Mouse (Mus musculus) liver, embryonic 13.5 days (tissue): Measurements from ENCODE around the gene Nsd2. TPM values are rescaled to one million over a fixed set of nuclear protein-coding genes. Genes with fewer than 3 reads are reported as not detected.
A peak's percentile ranks its signal among the peaks of the same experiment; 100 is the strongest.

Experiments used
- ATAC-seq: fragments of 200-750 bp; cut with Nextera tagmentation; 2 replicates; pipeline ENCODE4 v1.8.0; 2017; ENCODE audit warnings: low read depth, mild to moderate bottlenecking, moderate number of reproducible peaks, moderate library complexity
- DNase-seq: peaks from one replicate; pipeline ENCODE4 v3.0.0; 2022
- H3K27ac ChIP-seq: fragments of 300-500 bp; sonication (generic); 2 replicates; pipeline ENCODE4 v1.5.1; 2015; ENCODE audit warnings: moderate library complexity, mild to moderate bottlenecking, inconsistent platforms
- H3K27me3 ChIP-seq: fragments of 300-500 bp; sonication (generic); 2 replicates; pipeline ENCODE4 v1.6.1; 2015; ENCODE audit warnings: mild to moderate bottlenecking, inconsistent platforms
- H3K36me3 ChIP-seq: fragments of 300-500 bp; sonication (generic); 2 replicates; pipeline ENCODE4 v1.6.1; 2015; ENCODE audit warnings: mild to moderate bottlenecking, inconsistent platforms
- H3K4me1 ChIP-seq: fragments of 300-500 bp; sonication (generic); replicated peaks from 2 replicates; pipeline ENCODE4 v1.6.1; 2015; ENCODE audit warnings: inconsistent platforms
- H3K4me2 ChIP-seq: fragments of 300-500 bp; sonication (generic); 2 replicates; pipeline ENCODE4 v1.6.1; 2015; ENCODE audit warnings: inconsistent platforms, mild to moderate bottlenecking, moderate library complexity
- H3K4me3 ChIP-seq: fragments of 300-500 bp; sonication (generic); replicated peaks from 2 replicates; pipeline ENCODE4 v1.5.1; 2015; ENCODE audit warnings: mild to moderate bottlenecking, inconsistent platforms
- H3K9ac ChIP-seq: fragments of 300-500 bp; sonication (generic); 2 replicates; pipeline ENCODE4 v1.6.1; 2015; ENCODE audit warnings: mild to moderate bottlenecking, inconsistent platforms
- H3K9me3 ChIP-seq: fragments of 300-500 bp; sonication (generic); replicated peaks from 2 replicates; pipeline ENCODE4 v1.6.1; 2016; ENCODE audit warnings: inconsistent platforms
- WGBS: fragments of 180-500 bp; shearing (Covaris S2); methylation state at CpG from one replicate; pipeline ENCODE4 v1.1.7; 2015; ENCODE audit not compliant: insufficient replicate concordance; 5-methylcytosine and 5-hydroxymethylcytosine counted together
- polyA plus RNA-seq: library from polyadenylated mRNA; unstranded; fragments of >200 nt; fragmentation: Nextera tagmentation; extraction: Ambion mirVana; gene quantifications from 2 replicates; pipeline ENCODE4 v1.2.1, GENCODE M21; 2015

Nsd2 gene
- polyA plus RNA-seq, 1 experiment from 2014 or later = 23.6 TPM

DNA sequence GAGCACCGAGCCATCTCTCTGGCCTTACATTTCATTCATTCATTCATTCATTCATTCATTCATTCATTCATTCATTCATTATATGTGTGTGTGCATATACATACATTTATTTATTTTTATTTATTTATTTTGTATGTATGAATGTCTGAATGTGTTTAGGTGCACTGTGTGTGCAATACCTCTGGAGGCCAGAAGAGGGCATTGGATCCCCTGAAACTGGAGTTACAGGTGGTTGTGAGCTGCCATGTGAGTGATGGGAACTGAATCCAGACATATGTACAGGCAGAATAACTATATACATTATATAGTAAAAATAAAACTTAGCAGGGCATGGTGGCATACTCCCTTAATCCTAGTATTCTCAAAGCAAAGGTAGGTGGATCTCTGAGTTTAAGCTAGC is 32.6 kb downstream of the Nsd2 start:
- Histone ChIP-seq H3K9me3 (no peaks in the 10 kb centered on the region), H3K27ac (no peak overlapping the region), H3K4me1 (no peaks in the 10 kb centered on the region), H3K36me3 (peaks cover 73% of the 10 kb centered on the region), H3K27me3 (no peaks in the 10 kb centered on the region), H3K4me3 (no peak overlapping the region), H3K4me2 (no peak overlapping the region), H3K9ac (no peak overlapping the region)
- 93% methylated on average over 1 of the region's 1 CpGs for WGBS
- no peak for DNase-seq
- no peak for ATAC-seq

DNA sequence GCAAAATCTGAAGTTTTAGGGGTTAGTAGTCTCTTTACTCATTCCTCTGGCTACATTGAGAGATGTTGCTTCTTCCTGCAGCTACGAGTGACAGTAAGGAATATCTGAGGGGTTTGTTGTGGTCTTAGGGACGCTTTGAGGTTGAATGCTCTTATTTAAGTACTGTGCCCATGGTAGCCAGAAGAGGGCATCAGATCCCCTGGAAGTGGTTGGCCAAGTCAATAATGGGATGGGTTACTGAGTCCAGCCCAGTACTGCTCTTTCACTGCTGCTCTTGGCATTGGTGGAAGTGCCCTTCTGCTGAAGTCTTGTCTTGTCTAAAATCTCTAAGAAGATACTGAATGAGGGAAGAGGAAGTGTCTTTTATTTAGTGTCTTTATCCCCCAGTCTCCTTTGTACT is 33.5 kb downstream of the Nsd2 start:
- no peak overlapping the region for H3K27ac ChIP-seq
- no peak overlapping the region for H3K9ac ChIP-seq
- ATAC-seq = no peak
- no peaks in the 10 kb centered on the region for H3K4me1 ChIP-seq
- H3K9me3 ChIP-seq = no peaks in the 10 kb centered on the region
- DNase-seq = no peak
- H3K36me3 ChIP-seq = peaks cover 73% of the 10 kb centered on the region
- H3K4me2 ChIP-seq = no peak overlapping the region
- WGBS = 61% methylated on average over 2 of the region's 2 CpGs
- no peaks in the 10 kb centered on the region for H3K27me3 ChIP-seq
- H3K4me3 ChIP-seq = no peak overlapping the region

DNA sequence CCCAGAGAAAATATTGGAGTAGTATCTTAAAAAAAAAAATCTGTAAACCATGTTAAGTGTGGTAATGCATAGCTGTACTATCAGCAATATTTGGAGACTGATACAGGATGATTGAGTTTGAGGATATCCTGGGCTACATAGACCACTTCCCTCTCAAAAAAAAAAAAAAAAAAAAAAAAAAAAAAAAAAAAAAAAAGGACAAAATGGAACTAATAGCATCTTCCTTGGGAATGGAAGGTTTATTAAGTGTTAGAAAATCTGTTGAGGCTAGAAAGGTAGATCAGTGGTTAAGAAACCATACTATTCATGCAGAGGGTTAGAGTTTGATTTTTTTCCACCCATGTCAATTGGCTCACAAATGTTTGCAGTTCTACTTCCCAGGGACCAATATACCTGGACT is 37.2 kb downstream of the Nsd2 start:
- no peaks in the 10 kb centered on the region for H3K9me3 ChIP-seq
- H3K4me1 ChIP-seq = no peaks in the 10 kb centered on the region
- H3K4me3 ChIP-seq = no peak overlapping the region
- H3K9ac ChIP-seq = no peak overlapping the region
- no peak overlapping the region for H3K4me2 ChIP-seq
- no peaks in the 10 kb centered on the region for H3K27me3 ChIP-seq
- DNase-seq (no peak), ATAC-seq (no peak)
- H3K27ac ChIP-seq = no peak overlapping the region
- H3K36me3 ChIP-seq = peaks cover 87% of the 10 kb centered on the region

DNA sequence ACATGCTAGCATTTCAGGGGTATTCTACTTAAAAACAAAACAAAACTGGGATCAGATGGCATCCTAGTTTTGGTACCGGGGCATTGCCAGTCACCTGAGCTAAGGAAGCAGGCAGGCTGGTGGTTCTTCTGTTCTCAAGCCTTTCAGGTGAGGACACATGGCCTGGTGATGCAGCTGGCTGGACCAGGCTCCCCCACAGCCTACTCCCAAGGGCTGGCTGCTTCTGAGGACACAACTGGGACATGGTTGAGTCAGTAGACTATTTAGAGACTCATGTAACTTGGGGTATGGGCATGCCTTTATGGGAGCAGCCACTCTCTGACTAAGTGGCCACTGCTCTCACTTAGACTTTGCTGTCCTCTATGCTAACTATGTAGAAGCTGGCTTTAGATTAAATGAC is 54.9 kb downstream of the Nsd2 start:
- Histone ChIP-seq H3K4me2 (no peak overlapping the region), H3K36me3 (peaks cover 78% of the 10 kb centered on the region), H3K9ac (no peak overlapping the region), H3K27me3 (no peaks in the 10 kb centered on the region), H3K4me3 (no peak overlapping the region), H3K9me3 (no peaks in the 10 kb centered on the region), H3K4me1 (no peaks in the 10 kb centered on the region), H3K27ac (no peak overlapping the region)
- WGBS = 93% methylated on average over 1 of the region's 1 CpGs
- DNase-seq (no peak), ATAC-seq (no peak)

DNA sequence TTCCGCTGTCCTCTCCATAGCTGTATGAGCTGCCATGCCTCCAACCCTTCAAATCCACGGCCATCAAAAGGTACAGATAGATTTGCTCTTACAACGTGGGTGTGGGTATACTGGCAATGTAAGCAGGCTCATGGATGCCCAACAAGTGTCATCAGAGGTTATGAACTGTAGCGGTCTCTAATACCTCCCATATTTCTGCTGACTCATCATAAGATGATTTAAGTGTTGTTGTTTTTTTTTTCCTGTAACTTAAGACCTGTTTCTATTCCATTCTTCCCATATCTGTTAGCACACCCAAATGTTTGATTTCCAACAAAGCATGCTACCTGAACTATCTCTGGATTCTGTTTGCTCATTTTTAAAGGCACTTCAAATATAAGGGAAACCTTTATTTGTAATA is 60.6 kb downstream of the Nsd2 start:
- DNase-seq (no peak), ATAC-seq (no peak)
- 92% methylated on average over 4 of the region's 4 CpGs for WGBS
- Histone ChIP-seq H3K4me1 (no peaks in the 10 kb centered on the region; the same call in 1 of the 2 replicates), H3K27me3 (no peaks in the 10 kb centered on the region), H3K4me3 (no peak overlapping the region), H3K36me3 (peaks cover 93% of the 10 kb centered on the region), H3K9me3 (no peaks in the 10 kb centered on the region), H3K4me2 (no peak overlapping the region), H3K9ac (no peak overlapping the region), H3K27ac (no peak overlapping the region)

DNA sequence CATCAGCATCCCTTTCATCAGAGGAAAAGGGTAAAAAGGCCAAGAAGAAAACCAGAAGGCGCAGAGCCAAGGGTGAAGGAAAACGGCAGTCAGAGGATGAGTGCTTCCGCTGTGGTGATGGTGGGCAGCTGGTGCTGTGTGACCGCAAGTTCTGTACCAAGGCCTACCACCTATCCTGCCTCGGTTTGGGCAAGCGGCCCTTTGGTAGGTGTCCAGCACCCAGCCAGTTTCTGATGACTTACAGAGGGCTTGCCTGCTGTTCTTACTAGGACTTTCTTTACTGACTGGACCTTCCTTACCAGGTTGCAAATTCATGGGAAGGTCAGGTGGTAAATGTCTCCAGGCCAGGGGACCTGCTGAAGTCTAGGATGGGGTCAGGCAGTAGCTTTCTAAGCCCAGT is 72.9 kb downstream of the Nsd2 start:
- Histone ChIP-seq H3K27me3 (no peaks in the 10 kb centered on the region), H3K9me3 (no peaks in the 10 kb centered on the region), H3K4me3 (no peak overlapping the region), H3K4me1 (no peaks in the 10 kb centered on the region), H3K4me2 (no peak overlapping the region), H3K27ac (no peak overlapping the region), H3K36me3 (peaks cover 100% of the 10 kb centered on the region), H3K9ac (no peak overlapping the region)
- no peak for DNase-seq
- 91% methylated on average over 6 of the region's 6 CpGs for WGBS
- no peak for ATAC-seq

DNA sequence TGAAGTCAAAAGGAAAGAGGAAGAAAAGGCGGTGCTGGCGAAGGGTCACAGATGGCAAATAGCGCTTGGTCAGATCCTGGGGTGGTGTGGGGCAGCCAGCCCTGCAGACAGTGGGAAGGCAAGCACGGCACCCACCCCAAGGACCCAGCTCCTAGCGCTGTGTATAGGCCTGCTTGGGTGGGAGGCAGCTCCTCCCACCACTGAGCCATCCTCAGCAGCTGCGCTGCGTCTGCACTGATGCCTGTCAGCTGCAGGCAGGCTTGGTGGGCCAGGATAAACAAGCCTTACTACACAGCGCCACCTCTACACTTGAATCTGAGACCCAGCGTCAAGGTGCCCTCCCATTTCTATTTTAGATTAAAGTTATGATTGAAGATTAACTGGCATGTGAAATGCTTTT is 74.6 kb downstream of the Nsd2 start:
- Histone ChIP-seq H3K9me3 (no peaks in the 10 kb centered on the region), H3K27me3 (no peaks in the 10 kb centered on the region), H3K9ac (no peak overlapping the region), H3K4me3 (no peak overlapping the region), H3K27ac (no peak overlapping the region), H3K36me3 (peaks cover 100% of the 10 kb centered on the region), H3K4me1 (no peaks in the 10 kb centered on the region), H3K4me2 (no peak overlapping the region)
- DNase-seq (no peak), ATAC-seq (no peak)
- WGBS = 92% methylated on average over 9 of the region's 9 CpGs

DNA sequence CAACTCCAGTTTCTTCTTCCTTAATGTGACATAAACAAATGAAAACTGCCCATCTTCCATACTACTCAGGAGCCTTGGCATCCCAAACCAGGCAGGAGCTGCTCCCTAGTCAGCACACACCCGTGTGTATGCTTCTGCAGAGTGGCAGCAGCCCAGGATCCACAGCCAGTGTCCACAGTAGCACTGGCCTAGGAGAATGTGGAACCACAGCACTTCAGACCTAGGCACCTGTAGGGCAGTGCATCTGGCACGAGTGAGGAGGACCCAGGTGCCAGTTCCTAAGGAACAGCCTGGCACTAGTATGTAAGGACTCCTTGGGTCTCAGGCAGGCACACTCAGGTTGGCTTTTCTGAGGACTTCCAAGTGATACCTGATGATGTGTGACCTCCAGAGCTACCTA is 76.6 kb downstream of the Nsd2 start:
- Histone ChIP-seq H3K4me2 (no peak overlapping the region), H3K27ac (no peak overlapping the region), H3K4me3 (no peak overlapping the region), H3K9me3 (no peaks in the 10 kb centered on the region), H3K9ac (no peak overlapping the region), H3K4me1 (no peaks in the 10 kb centered on the region), H3K27me3 (no peaks in the 10 kb centered on the region), H3K36me3 (peaks cover 100% of the 10 kb centered on the region)
- no peak for ATAC-seq
- no peak for DNase-seq
- 80% methylated on average over 2 of the region's 2 CpGs for WGBS

DNA sequence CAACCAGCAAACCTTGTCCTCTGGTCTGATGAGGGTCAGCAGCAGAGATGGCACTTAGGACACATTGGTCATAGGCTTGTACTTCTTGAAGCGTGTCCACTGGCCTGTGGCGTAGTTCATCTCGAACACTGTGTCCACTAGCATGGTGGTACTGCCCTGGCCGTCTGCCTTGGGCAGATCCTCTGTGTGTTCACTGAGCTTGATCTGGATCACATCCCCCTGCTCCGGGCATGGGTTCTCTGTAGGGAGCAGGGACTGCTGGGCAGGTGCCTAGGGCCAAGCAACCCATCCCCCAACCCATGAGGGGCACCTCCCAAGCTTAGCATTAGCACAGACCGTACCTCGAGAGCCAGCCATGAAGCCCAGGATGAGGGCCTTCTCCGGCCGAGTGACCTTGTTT is 78.1 kb downstream of the Nsd2 start:
- Histone ChIP-seq H3K4me1 (no peaks in the 10 kb centered on the region), H3K4me3 (no peak overlapping the region), H3K4me2 (no peak overlapping the region), H3K9ac (no peak overlapping the region), H3K27ac (no peak overlapping the region), H3K27me3 (no peaks in the 10 kb centered on the region), H3K36me3 (peaks cover 97% of the 10 kb centered on the region), H3K9me3 (no peaks in the 10 kb centered on the region)
- 81% methylated on average over 9 of the region's 9 CpGs for WGBS
- DNase-seq (no peak), ATAC-seq (no peak)

DNA sequence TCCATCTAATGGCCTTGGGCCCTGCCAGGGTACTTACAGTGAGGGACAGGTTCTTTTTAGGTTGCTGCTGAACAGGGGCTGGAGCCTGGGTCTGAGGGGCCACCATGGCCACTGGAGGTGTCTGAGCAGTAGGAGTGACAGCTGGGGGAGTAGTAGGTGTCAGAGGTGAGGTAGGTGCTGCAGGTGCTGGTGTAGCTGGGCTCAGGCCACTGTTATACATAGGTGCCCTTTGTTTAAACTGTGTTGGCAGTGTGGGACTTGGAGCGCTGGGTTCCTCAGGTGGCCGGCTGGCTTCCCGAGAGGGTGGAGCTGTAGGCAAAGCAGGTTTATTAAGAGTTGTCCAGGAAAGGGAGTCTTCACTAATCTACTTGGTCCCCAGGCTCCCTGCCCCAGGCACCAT is 78.7 kb downstream of the Nsd2 start:
- Histone ChIP-seq H3K4me3 (no peak overlapping the region), H3K9ac (no peak overlapping the region), H3K27me3 (no peaks in the 10 kb centered on the region), H3K27ac (no peak overlapping the region), H3K4me1 (no peaks in the 10 kb centered on the region), H3K9me3 (no peaks in the 10 kb centered on the region), H3K36me3 (peaks cover 92% of the 10 kb centered on the region), H3K4me2 (no peak overlapping the region)
- no peak for DNase-seq
- WGBS = 79% methylated on average over 3 of the region's 3 CpGs
- peak; percentile 32; the same call in 1 of the 2 replicates for ATAC-seq

DNA sequence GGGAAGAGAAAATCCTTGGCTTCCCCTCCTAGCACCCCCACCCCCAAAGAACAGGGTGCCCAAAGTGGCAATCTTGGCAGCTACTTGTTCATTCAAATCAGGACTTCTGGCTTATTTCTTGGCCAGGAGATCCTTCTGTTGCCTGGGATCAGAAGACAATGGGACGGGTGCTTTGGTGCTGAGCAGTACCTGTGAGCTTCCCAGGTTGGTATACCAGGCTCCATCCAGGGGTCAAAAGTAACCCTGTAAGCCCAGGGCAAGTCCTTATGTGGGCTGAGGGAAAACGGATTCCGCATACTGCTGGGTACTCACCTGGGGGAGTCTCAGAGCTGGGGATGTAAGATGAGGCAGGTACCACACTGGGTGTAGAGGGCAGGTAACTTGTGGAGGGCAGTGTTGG is 79.6 kb downstream of the Nsd2 start:
- no peak for ATAC-seq
- no peaks in the 10 kb centered on the region for H3K4me1 ChIP-seq
- H3K9me3 ChIP-seq = no peaks in the 10 kb centered on the region
- H3K36me3 ChIP-seq = peaks cover 83% of the 10 kb centered on the region
- H3K4me2 ChIP-seq = no peak overlapping the region
- no peak overlapping the region for H3K9ac ChIP-seq
- H3K4me3 ChIP-seq = no peak overlapping the region
- H3K27ac ChIP-seq = no peak overlapping the region
- no peak for DNase-seq
- H3K27me3 ChIP-seq = no peaks in the 10 kb centered on the region
- WGBS = 84% methylated on average over 3 of the region's 3 CpGs

DNA sequence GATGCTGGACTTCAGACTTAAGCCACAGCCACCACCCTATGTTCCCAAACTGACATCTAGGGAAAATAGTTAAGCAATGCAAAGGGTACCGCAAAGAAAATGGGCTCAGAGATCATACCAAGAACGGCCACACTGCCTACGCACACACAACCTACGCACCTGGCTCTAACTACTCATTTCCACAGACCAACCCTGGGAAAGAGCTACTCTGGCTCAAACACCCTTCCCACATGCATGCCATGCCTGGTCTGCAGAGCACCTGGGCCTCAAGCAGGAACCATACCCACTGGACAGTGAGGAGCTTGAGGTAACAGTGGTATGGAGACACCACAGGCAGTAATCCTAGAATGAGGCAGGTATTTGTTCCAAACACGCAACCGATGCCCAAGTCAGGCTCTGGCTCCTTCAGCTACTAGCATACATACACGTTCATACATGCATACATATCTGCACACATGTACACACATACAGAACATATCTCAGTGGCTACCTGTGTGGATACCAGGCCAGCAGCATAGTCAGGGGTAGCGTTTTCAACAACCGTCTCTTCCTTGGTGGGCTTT is 80.3 kb downstream of the Nsd2 start:
- no peaks in the 10 kb centered on the region for H3K9me3 ChIP-seq
- DNase-seq (no peak), ATAC-seq (no peak)
- H3K4me2 ChIP-seq = no peak overlapping the region
- no peak overlapping the region for H3K27ac ChIP-seq
- peaks cover 76% of the 10 kb centered on the region for H3K36me3 ChIP-seq
- no peak overlapping the region for H3K4me3 ChIP-seq
- H3K9ac ChIP-seq = no peak overlapping the region
- no peaks in the 10 kb centered on the region for H3K4me1 ChIP-seq
- H3K27me3 ChIP-seq = no peaks in the 10 kb centered on the region
- WGBS = 89% methylated on average over 9 of the region's 9 CpGs
